Mouse (Mus musculus) forebrain, embryonic 13.5 days (tissue): ENCODE data around the gene Teddm1a. TPM values are rescaled to one million over a fixed set of nuclear protein-coding genes. Genes with fewer than 3 reads are reported as not detected.

ENCODE experiments used
- ATAC-seq: fragments of 200-750 bp; cut with Nextera tagmentation; 2 replicates; pipeline ENCODE4 v1.8.0; 2017
- H3K27ac ChIP-seq: fragments of 300-500 bp; sonication (generic); 2 replicates; pipeline ENCODE4 v1.5.1; 2015; ENCODE audit warnings: inconsistent platforms, mild to moderate bottlenecking, moderate library complexity
- H3K27me3 ChIP-seq: fragments of 300-500 bp; sonication (generic); 2 replicates; pipeline ENCODE4 v1.6.1; 2015; ENCODE audit warnings: mild to moderate bottlenecking, inconsistent platforms
- H3K36me3 ChIP-seq: fragments of 300-500 bp; sonication (generic); 2 replicates; pipeline ENCODE4 v1.6.1; 2015; ENCODE audit warnings: mild to moderate bottlenecking, inconsistent platforms; ENCODE audit not compliant: poor library complexity, severe bottlenecking
- H3K4me1 ChIP-seq: fragments of 300-500 bp; sonication (generic); 2 replicates; pipeline ENCODE4 v1.6.1; 2015; ENCODE audit warnings: inconsistent platforms
- H3K4me2 ChIP-seq: fragments of 300-500 bp; sonication (generic); 2 replicates; pipeline ENCODE4 v1.6.1; 2015; ENCODE audit warnings: inconsistent platforms, mild to moderate bottlenecking, moderate library complexity
- H3K4me3 ChIP-seq: fragments of 300-500 bp; sonication (generic); 2 replicates; pipeline ENCODE4 v1.5.1; 2015; ENCODE audit warnings: mild to moderate bottlenecking, inconsistent platforms
- H3K9ac ChIP-seq: fragments of 300-500 bp; sonication (generic); 2 replicates; pipeline ENCODE4 v1.6.1; 2015; ENCODE audit warnings: mild to moderate bottlenecking, inconsistent platforms
- H3K9me3 ChIP-seq: fragments of 300-500 bp; sonication (generic); replicated peaks from 2 replicates; pipeline ENCODE4 v1.6.1; 2016; ENCODE audit warnings: inconsistent platforms
- WGBS: fragments of 180-500 bp; shearing (Covaris S2); methylation state at CpG from one replicate; pipeline ENCODE4 v1.1.7; 2015; 5-methylcytosine and 5-hydroxymethylcytosine counted together
- polyA plus RNA-seq: library from polyadenylated mRNA; unstranded; fragments of >200 nt; fragmentation: Nextera tagmentation; extraction: Ambion mirVana; gene quantifications from 2 replicates; pipeline ENCODE4 v1.2.1, GENCODE M21; 2015

Gene Teddm1a
- polyA plus RNA-seq, 1 experiment from 2014 or later = not detected

DNA sequence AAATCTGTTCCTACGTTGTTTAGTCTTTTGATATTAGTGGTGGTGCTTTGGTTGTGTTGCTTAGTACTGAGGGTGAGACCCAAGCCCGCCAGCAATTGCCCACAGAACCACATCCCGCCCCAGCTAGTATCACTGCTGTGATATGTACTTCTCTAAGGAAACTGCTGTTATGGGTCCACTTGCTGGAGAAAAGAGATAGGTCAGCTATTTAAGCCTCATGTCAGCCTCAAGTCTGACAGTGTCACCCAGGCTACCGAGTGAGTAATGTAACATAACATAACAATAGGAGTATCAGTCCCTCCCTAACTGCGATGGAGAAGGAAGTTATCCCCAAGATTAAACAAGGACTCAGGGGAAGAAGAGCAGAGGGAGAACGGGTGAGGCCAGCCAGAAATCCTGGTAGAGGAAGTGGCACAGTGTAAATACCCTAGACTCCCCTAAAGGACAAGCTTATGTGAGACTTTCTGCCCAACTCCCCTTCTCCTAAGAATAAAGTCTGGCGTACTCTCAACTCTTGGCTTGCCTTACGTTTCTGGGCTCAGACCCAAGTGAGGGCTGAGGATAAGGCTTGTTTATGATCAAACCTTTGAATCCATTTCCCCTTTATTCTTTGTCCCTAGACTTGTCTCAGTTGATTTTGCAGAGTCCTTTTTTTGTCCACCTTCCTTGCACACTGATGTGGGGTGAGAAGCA is 2.8 kb downstream of the Teddm1a start:
- H3K36me3 ChIP-seq = no peaks in the 10 kb centered on the region
- H3K4me2 ChIP-seq = no peak overlapping the region
- no peak overlapping the region for H3K4me3 ChIP-seq
- no peaks in the 10 kb centered on the region for H3K9me3 ChIP-seq
- WGBS = 64% methylated on average over 8 of the region's 8 CpGs
- peaks cover 13% of the 10 kb centered on the region; the same call in 1 of the 2 replicates for H3K4me1 ChIP-seq
- H3K27me3 ChIP-seq = no peaks in the 10 kb centered on the region
- no peak overlapping the region for H3K27ac ChIP-seq
- H3K9ac ChIP-seq = no peak overlapping the region
- no peak for ATAC-seq

DNA sequence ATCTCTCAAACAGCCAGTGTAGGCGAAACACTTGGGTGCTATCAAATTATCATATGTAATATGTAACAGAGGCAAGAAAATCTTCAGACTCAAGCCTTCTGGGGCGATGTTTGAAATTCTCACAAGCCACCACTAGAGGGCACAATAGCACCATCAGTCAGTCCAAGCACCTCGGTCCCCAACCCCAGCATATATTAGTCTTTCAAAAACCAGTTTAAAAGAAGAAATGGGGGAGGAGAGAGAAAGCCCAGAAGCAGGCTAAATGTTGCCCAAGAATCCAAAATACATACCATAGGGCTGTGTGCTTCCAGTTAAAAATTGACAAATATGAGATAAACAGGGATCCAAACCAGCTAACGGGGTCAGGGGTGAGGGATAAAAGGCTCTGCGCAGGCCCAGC is 3.4 kb downstream of the Teddm1a start:
- peak; percentile 6; the same call in 1 of the 2 replicates for ATAC-seq

DNA sequence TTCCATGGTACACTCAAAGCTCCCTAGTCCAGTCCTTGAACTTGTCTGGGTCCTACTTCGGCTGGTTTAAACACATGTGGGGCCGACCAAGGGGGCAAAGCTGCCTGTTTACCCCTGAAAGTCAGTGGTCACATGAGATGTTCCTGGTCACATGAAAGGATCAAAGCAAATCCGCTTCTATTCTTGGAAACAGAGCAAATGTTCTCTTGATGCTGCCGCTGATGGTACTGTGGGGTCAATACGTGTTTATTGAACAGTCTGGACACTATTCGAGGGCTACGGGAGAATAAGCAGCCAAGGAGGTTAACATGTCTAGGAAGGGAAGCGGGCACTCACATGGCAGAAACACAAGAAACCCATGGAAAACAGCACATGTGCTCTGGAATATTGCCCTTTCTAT is 5.7 kb downstream of the Teddm1a start:
- H3K9ac ChIP-seq = no peak overlapping the region
- H3K36me3 ChIP-seq = no peaks in the 10 kb centered on the region
- no peak overlapping the region for H3K4me2 ChIP-seq
- no peak for ATAC-seq
- H3K9me3 ChIP-seq = no peaks in the 10 kb centered on the region
- H3K27me3 ChIP-seq = no peaks in the 10 kb centered on the region
- no peak overlapping the region for H3K4me3 ChIP-seq
- peaks cover 26% of the 10 kb centered on the region for H3K4me1 ChIP-seq
- no peak overlapping the region for H3K27ac ChIP-seq
- 87% methylated on average over 8 of the region's 8 CpGs for WGBS

More for the DNA sequence above, 3.4 kb downstream of the Teddm1a start:
- H3K36me3 ChIP-seq = no peaks in the 10 kb centered on the region
- no peaks in the 10 kb centered on the region for H3K27me3 ChIP-seq
- no peak overlapping the region for H3K4me2 ChIP-seq
- 36% methylated on average over 5 of the region's 5 CpGs for WGBS
- no peak overlapping the region for H3K9ac ChIP-seq
- no peak overlapping the region for H3K27ac ChIP-seq
- H3K9me3 ChIP-seq = no peaks in the 10 kb centered on the region
- H3K4me1 ChIP-seq = peaks cover 13% of the 10 kb centered on the region; the same call in 1 of the 2 replicates
- no peak overlapping the region for H3K4me3 ChIP-seq

DNA sequence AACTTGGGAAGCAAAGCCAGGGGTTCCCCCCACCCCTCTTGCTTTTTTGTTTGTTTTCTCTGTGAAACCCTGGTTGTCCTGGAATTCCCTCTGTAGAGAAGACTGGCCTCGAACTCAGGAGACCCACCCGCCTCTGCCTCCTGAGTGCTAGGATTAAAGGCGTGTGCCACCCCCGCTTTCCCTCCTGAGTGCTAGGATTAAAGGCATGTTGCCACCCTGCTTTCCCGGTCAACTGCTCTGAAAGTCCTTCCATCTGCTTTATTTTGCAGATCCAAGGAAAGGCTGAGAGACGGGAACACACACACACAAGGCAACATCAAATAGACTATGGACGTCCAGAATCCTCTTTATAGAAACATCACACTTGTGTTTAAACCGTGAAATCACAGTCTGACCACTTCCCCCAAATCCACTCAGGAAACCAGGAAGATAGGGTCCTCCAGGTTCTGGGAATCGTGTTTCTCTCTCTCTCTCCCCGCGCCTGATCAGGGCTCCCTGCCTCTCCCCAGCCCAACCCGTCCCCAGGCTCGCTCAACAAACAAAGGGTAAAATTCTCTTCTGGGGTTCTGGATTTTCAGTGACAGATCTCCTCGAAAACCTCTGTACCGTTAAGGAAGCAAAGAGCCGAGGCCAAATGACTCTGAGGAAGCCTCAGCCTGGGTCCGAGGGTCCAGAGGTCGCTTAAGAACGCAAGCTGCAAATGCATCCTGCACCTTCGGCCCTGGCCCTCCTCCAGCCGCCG is 7.6 kb downstream of the Teddm1a start:
- H3K9ac ChIP-seq = peak overlapping the region; percentile 78
- ATAC-seq = peak; percentile 61
- H3K4me2 ChIP-seq = peak overlapping the region; percentile 81
- peaks cover 42% of the 10 kb centered on the region for H3K4me1 ChIP-seq
- H3K27ac ChIP-seq = peak overlapping the region; percentile 97
- peak overlapping the region; percentile 59 for H3K4me3 ChIP-seq
- no peaks in the 10 kb centered on the region for H3K27me3 ChIP-seq
- peaks cover 14% of the 10 kb centered on the region for H3K36me3 ChIP-seq
- WGBS = 18% methylated on average over 22 of the region's 22 CpGs
- no peaks in the 10 kb centered on the region for H3K9me3 ChIP-seq

DNA sequence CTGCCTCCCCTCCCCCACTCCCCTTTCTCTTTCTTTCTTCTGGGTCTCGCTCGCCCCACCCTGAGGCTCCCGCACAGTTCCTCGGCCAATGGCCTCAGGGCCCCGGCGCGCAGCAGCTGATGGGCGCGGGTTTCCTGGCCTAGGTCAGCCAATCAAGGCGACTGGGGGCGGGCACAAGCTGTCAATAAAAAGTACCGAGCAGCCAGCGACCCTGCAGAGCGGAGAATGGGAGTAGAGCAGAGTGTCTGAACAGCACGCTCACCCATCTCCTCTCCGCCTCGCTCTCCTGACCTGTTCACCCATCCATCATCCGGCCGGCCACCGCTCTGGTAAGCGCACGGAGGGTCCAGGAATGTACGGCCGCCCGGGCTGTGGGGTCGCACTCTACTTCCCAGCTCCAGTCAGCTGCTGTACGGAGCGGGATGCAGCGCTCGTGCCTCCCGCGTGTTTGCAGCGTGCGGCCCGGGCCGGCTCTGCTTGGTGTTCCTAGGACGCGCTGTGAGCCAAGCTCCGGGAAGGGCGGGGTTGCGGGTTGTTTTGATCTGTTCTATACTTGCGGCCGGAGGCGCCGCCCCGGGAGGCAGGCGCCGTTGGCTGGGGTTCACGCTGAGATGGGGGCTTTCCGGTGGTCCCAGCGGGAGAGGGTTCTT is 8.3 kb downstream of the Teddm1a start, which contains the start of the genes Glul and Teddm2:
TSS of gene Glul (plus strand) at position 214 of the 650 bp plus-strand sequence.
TSS of gene Teddm2 (minus strand) at position 498 of the 650 bp plus-strand sequence.
- Histone ChIP-seq H3K36me3 (peaks cover 21% of the 10 kb centered on the region), H3K9ac (peak within 1 kb of the TSS; percentile 78), H3K9me3 (no peaks in the 10 kb centered on the region), H3K4me1 (peaks cover 42% of the 10 kb centered on the region), H3K4me3 (peak within 1 kb of the TSS; percentile 59), H3K27ac (peak within 1 kb of the TSS; percentile 97), H3K27me3 (no peaks in the 10 kb centered on the region), H3K4me2 (peak within 1 kb of the TSS; percentile 81)
- ATAC-seq = peak; percentile 97
- WGBS = under 1% methylated on average over 50 of the region's 51 CpGs

DNA sequence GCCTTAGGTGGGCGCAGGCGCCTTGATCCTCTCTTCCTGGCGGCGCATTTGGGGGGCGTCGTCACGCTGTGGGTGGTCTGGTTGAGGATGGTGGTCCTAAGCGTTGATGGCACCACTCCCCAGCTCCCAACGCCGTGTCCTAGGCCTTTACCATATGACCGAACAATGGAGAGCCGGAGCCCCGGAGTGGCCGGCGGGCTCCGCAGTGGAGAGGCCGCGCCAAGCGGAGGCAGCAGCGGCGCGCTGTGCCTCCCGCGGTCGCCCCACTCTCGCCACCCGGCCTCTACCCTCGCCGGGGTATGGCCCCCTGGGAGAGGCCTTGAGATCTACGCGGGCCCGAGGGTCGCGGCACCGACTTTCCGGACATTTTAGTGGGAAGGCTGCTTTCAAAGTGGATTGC is 8.8 kb downstream of the Teddm1a start:
- ATAC-seq = peak; percentile 41
- H3K4me3 ChIP-seq = peak overlapping the region; percentile 59
- H3K27ac ChIP-seq = peak overlapping the region; percentile 97
- peaks cover 27% of the 10 kb centered on the region for H3K36me3 ChIP-seq
- H3K9ac ChIP-seq = peak overlapping the region; percentile 78
- H3K4me1 ChIP-seq = peaks cover 38% of the 10 kb centered on the region
- under 1% methylated on average over 36 of the region's 36 CpGs for WGBS
- H3K4me2 ChIP-seq = peak overlapping the region; percentile 81
- no peaks in the 10 kb centered on the region for H3K27me3 ChIP-seq
- no peaks in the 10 kb centered on the region for H3K9me3 ChIP-seq

DNA sequence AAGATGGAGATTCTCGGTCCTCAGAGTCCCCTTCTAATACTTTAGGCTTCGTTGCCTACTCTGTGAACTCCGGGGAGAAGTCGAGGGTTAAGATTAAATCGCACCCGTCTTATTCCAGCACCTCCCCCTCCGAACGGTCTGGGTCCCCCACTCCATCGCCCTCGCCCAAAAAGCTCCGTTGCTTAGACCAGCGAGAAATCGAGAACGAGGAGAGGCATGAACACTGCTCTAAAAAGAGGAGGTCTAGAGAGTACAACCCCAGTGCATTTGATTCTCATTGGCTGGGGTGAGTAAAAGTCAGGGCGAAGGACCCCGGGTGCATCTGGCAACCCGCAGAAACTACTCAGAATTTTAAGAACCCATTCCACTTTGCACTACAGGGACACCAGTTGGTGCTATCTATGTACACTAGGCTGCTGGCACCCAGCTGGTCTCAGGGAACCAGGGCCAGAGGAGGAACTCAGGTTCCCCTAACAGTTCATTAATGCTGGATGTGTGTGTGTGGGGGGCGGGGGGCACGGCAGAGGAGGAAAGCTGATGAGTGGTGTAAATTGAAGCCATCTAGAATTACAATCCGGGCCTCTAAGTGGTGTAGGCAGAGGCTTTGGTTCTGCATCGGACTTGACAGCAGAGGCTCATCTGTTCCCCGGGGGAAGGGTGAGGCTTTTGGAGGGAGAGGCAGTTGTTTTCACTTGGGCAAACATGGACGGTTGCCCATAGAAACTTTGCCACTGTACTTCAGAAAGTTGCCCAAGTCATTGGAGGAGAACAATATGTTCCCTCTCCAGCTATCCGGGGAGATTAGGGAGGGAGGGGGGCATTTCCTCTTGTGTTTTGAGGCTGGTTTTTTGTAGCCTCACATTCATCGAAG is 9.6 kb downstream of the Teddm1a start:
- Histone ChIP-seq H3K4me1 (peaks cover 37% of the 10 kb centered on the region), H3K4me2 (peak overlapping the region; percentile 81), H3K9me3 (no peaks in the 10 kb centered on the region), H3K27me3 (no peaks in the 10 kb centered on the region), H3K36me3 (peaks cover 34% of the 10 kb centered on the region), H3K9ac (peak overlapping the region; percentile 78), H3K4me3 (peak overlapping the region; percentile 59), H3K27ac (peak overlapping the region; percentile 97)
- no peak for ATAC-seq
- WGBS = 1% methylated on average over 25 of the region's 25 CpGs

DNA sequence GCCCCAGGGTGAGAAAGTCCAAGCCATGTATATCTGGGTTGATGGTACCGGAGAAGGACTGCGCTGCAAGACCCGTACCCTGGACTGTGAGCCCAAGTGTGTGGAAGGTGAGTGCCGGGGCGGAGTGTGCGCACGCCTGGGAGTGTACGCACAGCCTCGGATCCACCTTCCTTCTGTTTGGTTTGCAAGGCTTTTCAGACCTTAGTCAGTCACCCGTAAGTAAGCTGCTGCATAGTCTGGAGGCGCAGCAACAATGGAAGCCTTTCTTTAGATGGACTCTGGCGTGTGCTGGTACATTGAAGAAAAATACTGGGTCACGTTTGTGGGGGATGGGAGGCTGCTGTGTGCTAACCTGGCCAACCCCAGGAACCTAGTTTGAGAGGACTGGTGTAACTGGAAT is 11.5 kb downstream of the Teddm1a start:
- Histone ChIP-seq H3K27ac (no peak overlapping the region), H3K9ac (peak overlapping the region; percentile 56), H3K4me1 (peaks cover 37% of the 10 kb centered on the region), H3K9me3 (no peaks in the 10 kb centered on the region), H3K36me3 (peaks cover 53% of the 10 kb centered on the region), H3K4me3 (peak overlapping the region; percentile 6), H3K27me3 (no peaks in the 10 kb centered on the region), H3K4me2 (peak overlapping the region; percentile 81)
- no peak for ATAC-seq
- WGBS = 12% methylated on average over 13 of the region's 13 CpGs

DNA sequence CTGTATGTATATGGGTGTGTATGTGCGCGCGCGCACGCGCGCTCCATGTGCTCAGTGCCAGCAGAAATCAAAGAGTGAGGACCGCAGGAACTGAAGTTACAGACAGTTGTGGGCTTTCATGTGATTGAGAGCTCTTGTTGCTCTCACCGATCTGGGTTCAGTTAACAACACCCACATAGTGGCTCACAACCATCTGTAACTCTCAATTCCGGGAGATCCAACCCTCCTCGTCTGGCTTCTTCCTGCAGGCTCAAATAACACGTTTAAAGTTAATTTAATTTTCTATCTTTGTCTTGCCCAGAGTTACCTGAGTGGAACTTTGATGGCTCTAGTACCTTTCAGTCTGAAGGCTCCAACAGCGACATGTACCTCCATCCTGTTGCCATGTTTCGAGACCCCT is 12.7 kb downstream of the Teddm1a start:
- Histone ChIP-seq H3K4me2 (no peak overlapping the region), H3K9ac (no peak overlapping the region), H3K4me3 (no peak overlapping the region), H3K4me1 (peaks cover 29% of the 10 kb centered on the region), H3K27me3 (no peaks in the 10 kb centered on the region), H3K36me3 (peaks cover 65% of the 10 kb centered on the region), H3K9me3 (no peaks in the 10 kb centered on the region), H3K27ac (no peak overlapping the region)
- no peak for ATAC-seq
- 98% methylated on average over 14 of the region's 14 CpGs for WGBS

DNA sequence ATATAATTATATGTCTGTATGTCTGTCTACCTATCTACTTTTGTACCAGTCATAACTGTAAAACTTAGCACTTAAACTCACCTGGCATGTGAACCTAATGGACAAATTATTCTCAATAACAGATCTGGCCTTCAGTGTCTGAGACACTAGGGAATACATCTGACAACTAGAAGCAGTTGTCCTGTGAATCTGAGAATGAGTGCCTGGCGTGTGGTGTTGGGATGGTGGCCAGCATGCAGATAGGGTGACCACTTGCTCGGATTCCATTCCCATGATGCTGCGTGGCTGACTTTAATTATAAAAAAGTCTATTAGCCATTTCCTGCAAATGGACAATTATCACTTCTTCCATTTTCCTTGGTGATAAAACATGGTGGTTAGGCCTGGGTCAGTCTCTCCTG is 14.3 kb downstream of the Teddm1a start:
- 95% methylated on average over 3 of the region's 3 CpGs for WGBS
- Histone ChIP-seq H3K36me3 (peaks cover 81% of the 10 kb centered on the region), H3K4me3 (no peak overlapping the region), H3K9me3 (no peaks in the 10 kb centered on the region), H3K27ac (no peak overlapping the region), H3K4me2 (no peak overlapping the region), H3K4me1 (peaks cover 29% of the 10 kb centered on the region), H3K9ac (no peak overlapping the region), H3K27me3 (no peaks in the 10 kb centered on the region)
- ATAC-seq = no peak

DNA sequence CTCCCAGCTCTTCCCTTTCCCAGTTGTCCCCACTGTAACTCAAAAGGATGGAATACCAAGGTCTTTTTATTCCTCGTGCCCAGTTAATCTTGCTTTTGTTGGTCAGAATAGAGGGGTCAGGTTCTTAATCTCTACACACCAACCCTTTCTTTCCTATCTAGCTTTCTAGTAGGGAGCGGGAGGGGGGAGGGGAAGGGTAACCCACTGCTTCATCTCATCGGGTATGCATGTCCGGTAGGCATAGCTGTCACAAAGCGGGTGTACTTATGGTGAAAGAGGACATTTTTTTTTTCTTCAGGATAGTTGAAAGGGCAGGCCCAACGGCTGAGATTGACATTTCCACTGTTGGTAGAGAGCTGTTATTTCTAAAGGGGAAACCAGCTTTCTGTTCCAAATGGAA is 16.7 kb downstream of the Teddm1a start:
- no peak for ATAC-seq
- Histone ChIP-seq H3K4me1 (peaks cover 6% of the 10 kb centered on the region), H3K9ac (no peak overlapping the region), H3K36me3 (peaks cover 83% of the 10 kb centered on the region), H3K9me3 (no peaks in the 10 kb centered on the region), H3K27ac (no peak overlapping the region), H3K27me3 (no peaks in the 10 kb centered on the region), H3K4me3 (no peak overlapping the region), H3K4me2 (no peak overlapping the region)
- WGBS = 51% methylated on average over 6 of the region's 6 CpGs
